Mouse (Mus musculus) frontal cortex, adult 2 months (tissue): ENCODE data around the gene Trim44. TPM values are rescaled to one million over a fixed set of nuclear protein-coding genes. Genes with fewer than 3 reads are reported as not detected.

Experiments
- polyA plus RNA-seq: library from polyadenylated mRNA; depleted of rRNA; stranded (reverse); fragments of >200 nt; gene quantifications from 2 replicates; pipeline ENCODE4 v1.2.3, GENCODE M21; 2012; rRNA removed

Trim44 gene
- polyA plus RNA-seq, 1 experiment, result 157 TPM

Other genes starting within 250 kb of the Trim44 start
- gene Ldlrad3, start 221.4 kb downstream of the Trim44 start, polyA plus RNA-seq, result 11.0 and 12.1 TPM in 2 replicates
- 73.3 and 79.8 TPM in 2 replicates for gene Fjx1, start 44.7 kb upstream of the Trim44 start, polyA plus RNA-seq
- gene Pamr1, start 142.2 kb upstream of the Trim44 start, polyA plus RNA-seq, result 31.8 and 32.9 TPM in 2 replicates